Mouse (Mus musculus): ENCODE results near the gene Aff4.
A peak's percentile ranks its signal among the peaks of the same experiment; 100 is the strongest.
"Not testable (repeated sequence)": the region's sequence is repeated elsewhere in the genome, so short reads cannot be mapped to it uniquely, and the experiment has no call there.

Aff4 gene

DNA sequence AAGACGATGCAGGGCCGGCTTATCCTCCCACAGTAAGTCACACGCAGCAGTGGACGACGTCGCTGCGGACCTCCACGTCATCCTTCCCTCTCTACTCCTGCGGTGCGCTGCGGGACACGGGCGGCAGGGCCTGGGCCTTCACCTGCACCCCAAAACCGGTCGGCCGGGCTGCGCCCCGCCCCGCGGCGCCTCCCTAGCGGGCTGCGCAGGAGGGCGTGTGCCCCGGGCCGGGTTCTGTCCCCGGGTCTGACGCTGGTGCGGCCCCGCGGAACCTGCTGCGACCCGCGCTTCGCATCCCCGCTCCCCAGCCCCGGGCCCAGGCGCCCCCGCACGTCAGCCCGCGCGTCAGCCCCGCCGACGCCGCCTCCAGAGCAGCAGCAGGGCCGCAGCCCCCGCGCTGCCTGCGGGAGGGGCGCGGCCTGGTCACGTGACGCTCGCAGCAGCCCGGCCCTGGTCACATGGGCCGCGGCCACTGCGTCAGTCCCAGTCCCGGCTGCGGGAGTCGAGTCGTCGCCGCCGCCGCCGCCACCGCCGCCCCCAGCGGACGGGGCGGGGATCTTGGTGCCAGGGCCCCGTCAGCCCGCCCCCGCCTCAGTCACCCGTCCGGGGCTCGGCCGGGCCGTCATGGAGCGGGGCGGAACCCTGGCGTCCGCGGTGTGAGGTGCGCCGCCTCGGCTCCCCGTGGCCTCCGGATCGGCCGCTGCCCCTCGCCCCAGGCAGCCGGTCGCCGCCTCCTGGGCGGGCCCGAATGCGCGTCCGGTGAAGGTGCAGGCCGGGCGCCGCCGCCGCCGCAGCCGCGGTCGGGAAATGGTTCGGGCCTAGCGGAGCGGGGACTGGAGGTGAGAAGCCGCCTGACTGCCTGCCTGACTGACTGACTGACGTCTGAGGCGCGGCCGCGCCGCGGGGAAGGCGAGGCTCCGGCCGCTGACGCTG is at the start of gene Aff4:
TSS of gene Aff4 (plus strand) at position 543 of the 933 bp plus-strand sequence.
- peak; percentile 96 for DNase-seq (ENCODE audit: low spot score)

GRCm38 (mm10) chr11:53301167-53301515 is 49.5 kb upstream of the Aff4 start:
- no peak for DNase-seq (ENCODE audit: low spot score)

- no peak for DNase-seq (ENCODE audit: low spot score)
Measured at GRCm38 (mm10) chr11:53304044-53304840, 46.4 kb upstream of the Aff4 start.

- DNase-seq (ENCODE audit: low spot score) = no peak
Measured at GRCm38 (mm10) chr11:53306965-53307364, 43.7 kb upstream of the Aff4 start.

DNA sequence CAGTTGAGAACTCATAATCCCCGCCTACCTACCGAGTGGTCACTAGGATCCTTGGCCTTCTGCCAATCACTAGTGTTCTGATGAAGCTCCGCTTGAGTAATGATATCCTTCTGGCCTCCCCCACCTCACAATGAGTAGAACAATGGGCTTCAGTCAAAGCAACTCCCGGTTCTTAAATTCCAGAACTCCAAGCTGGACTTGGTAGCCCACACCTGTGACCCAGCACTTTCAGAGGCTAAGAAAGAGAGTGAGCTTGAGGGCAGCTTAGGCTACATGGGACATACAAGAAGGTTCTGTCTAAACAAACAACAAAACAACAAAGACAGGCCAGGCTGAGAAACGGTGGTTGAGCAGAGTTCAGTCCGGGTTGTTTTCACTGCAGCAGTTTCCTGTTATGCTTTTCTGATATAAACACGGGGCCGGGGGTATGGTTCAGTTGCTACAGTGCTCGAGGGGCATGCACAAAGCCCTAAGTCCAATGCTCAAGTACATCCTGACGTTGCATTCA is 43.0 kb upstream of the Aff4 start:
- no peak for DNase-seq (ENCODE audit: low spot score)

- peak; percentile 45 for DNase-seq (ENCODE audit: low spot score)
Measured at GRCm38 (mm10) chr11:53308251-53308864, 42.3 kb upstream of the Aff4 start.

DNA sequence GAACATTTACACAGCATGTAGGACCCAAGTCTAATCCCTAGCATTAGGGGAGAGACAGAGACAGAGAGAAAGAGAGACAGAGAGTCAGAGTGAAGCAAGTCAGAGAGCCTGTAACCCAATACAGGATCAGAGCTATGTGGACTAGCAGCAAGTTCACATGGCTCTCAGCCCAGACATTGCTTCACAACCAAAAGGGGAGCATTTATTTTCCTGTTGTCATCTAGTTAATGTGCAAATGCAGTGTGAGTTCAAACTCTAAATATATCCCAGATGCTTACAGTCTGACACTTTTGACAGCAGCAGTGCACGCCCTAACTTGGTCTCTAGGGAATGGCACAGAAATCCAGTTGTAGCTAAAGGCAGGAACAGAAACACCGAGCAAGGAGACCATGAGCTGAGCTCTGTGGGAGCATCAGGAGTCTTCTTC is 41.7 kb upstream of the Aff4 start:
- DNase-seq (ENCODE audit: low spot score) = peak; percentile 72

DNA sequence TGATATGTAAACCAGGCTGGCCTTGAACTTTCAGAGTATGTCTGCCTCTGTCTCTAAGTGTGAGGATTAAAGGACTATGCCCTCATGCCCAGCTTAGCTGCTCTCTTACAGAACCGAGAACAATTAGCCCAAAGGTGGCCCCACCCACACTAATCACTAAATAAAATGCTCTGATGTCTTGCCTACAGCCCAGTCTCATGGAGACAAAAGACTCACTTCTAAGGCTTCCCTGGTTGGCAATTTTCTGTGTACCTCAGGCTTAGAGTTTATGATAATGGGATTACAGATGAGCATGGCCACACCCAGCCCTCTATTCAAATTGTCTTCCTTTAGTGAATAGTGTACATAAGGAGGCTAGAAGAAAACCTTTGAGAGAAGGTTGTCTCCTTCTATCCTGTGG is 39.2 kb upstream of the Aff4 start:
- DNase-seq (ENCODE audit: low spot score) = no peak

DNA sequence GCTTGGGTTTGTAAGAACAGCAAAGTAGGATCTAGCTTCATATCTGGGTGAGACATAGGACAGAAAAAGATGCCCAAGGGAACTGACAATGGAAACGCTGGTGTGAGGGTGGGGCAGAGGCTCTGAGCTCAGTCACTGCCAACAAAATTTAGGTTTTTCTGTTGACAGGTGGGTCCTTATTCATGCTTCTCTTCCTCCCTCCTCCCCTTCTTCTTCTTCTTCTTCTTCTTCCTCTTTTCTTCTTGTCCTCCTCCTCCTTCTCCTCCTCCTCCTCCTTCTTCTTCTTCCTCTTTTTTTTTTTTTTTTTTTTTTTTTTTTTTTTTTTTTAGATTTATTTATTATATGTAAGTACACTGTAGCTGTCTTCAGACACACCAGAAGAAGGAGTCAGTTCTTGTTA is 37.8 kb upstream of the Aff4 start:
- DNase-seq (ENCODE audit: low spot score) = not testable (repeated sequence)

DNA sequence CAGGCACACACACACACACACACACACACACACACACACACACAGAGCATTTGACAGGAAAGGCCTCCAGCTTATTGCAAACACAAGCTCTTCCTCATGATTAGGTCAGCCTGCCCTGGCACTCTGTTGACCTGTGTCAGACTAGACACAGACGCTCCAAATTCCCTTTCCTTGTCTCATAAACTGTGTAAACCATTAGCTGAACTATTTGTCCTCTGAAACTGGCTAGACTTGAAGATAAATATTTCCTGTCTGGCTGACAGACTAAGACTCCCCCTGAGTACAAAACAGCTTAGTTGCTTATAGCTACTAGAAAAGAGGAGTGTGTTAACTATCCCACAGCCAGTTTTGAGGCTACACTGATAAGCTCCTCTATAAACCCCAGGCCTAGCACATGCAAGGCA is 35.9 kb upstream of the Aff4 start:
- no peak for DNase-seq (ENCODE audit: low spot score)

- DNase-seq (ENCODE audit: low spot score) = no peak
Measured at GRCm38 (mm10) chr11:53316996-53317395, 33.6 kb upstream of the Aff4 start.

DNA sequence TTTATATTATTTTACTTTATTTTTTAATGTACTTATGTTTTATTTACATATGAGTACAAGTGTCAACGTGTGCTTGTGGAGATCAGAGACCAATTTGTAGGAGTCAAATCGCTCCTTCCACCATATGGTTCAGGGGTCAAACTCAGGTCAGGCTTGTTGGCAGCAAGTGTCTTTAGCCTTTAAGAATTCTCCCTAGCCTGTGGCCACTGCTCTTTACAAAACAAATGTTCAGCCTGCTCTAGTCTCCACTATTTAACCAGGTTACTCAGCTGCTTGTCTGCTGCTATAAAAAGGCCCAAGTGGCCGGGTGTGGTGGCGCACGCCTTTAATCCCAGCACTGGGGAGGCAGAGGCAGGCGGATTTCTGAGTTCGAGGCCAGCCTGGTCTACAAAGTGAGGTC is 32.6 kb upstream of the Aff4 start:
- DNase-seq (ENCODE audit: low spot score) = no peak

- DNase-seq (ENCODE audit: low spot score) = not testable (repeated sequence)
Measured at GRCm38 (mm10) chr11:53318568-53318967, 32.1 kb upstream of the Aff4 start.

DNA sequence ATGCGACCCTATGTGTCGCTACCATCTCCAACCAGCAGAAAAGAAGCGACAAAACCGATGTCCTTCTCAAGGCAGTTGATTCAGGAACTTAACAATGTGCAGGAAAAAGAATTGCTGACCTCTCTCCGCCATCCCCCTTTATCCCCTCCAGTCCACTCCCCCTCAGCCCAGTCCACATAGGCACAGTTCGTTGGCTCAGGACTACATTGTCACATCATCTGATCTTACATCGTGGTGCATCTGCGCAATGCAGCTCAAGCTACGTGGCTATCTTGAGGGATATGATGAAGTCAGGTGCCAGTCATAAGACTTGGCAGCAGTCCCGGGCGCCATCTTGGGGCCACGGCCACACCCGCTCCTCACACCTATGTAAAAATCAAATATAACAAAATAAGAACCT is 30.8 kb upstream of the Aff4 start:
- not testable (repeated sequence) for DNase-seq (ENCODE audit: low spot score)

DNA sequence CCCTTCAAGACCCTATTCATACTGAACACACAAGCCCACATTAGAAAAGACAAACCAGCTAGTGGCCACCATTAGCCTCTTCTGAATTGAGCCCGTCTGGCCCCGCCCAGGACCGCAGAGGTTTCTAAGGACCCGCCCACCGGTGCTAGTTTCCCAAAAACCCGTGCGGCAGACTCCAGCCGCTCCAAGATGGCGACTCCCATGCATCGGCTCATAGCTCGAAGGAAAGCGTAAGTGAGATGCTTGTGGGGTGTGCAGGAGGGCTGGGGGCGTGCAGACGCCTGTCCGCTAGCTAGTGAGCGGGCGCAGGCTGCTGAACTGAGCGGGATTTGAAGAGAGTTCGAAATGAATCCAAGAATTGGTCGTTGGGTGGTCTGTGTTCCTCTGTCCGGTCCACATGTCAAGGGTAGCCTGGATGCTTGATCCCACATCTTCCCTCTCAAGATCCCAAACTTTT is 26.1 kb upstream of the Aff4 start, which contains the start of gene Zcchc10:
TSS of gene Zcchc10 (plus strand) at position 168 of the 457 bp plus-strand sequence.
- peak; percentile 94 for DNase-seq (ENCODE audit: low spot score)

DNA sequence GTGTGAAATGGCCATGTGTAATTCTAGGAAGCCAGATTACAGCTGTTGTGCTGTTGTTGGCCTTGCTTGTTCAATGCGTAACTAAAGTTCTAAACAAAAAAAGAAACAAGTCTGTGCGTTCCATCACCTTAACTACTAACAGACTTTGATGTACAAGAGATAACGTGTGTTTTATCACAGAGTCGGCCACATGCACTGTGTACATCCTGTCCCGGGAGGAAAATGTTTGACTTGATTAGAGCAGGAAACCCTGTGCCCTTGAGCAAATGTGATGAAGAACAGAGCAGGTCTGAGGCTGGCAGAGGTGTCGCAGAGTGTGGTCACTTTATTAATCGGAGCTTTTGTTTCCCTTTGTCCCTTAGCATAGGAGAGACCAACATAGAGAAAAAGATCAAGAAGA is 20.3 kb upstream of the Aff4 start:
- peak; percentile 42 for DNase-seq (ENCODE audit: low spot score)

DNA sequence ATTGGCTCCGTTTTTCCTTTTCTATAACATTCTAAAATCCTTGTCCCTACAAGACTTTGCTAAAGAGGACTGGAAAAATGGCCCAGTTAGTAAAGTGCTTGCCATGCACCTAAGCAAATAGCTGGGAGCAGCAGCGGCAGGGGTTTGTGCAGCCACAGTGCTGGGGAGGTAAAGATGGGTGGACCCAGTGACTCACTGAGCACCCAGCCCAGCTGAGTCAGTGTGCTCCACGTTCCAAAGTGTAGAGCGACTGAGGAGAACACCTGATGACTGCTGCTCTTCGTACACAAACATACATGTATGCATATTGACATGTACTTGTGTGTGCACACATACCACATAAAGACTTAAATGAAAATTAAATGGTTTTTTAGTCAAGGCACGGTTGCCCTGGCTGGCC is 19.5 kb upstream of the Aff4 start:
- no peak for DNase-seq (ENCODE audit: low spot score)

DNA sequence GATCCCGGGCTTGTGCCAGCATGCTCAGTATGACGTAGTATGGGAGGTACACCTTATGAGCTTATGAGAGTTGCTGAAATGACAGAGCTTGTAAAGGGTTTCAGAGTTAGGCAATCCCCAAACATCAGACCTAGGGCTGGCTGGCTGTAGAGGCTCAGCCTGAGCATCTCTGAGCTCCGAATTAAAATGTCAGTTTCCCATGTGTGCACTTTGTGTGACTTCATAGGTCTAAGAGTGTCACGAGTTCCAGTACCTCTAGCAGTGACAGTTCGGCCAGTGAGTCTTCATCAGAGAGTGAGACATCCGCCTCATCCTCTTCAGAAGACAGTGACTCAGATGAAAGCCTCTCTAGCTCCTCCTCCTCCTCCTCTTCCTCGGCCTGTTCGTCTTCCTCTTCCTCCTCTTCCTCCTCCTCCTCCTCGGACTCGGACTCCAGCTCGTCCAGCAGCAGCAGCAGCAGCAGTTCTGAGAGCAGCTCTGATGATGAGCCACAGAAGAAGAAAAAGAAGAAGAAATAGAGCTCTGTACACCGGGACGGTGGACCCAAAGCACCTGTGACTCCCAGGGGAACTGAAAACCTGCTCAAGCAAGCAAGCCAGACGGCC is 18.5 kb upstream of the Aff4 start:
- no peak for DNase-seq (ENCODE audit: low spot score)

- no peak for DNase-seq (ENCODE audit: low spot score)
Measured at GRCm38 (mm10) chr11:53335505-53336181, 15.0 kb upstream of the Aff4 start.

GRCm38 (mm10) chr11:53336182-53336571 is 14.5 kb upstream of the Aff4 start:
- DNase-seq (ENCODE audit: low spot score) = no peak

- no peak for DNase-seq (ENCODE audit: low spot score)
Measured at GRCm38 (mm10) chr11:53336924-53337323, 13.7 kb upstream of the Aff4 start.
